In genomic region chr2:65331321-65331720, GRCm38 (mm10) we compare ENCODE assay signal across 9 mouse cellular contexts. TPM values are rescaled to one million over a fixed set of nuclear protein-coding genes. Genes with fewer than 3 reads are reported as not detected.
DNase-seq lines count a peak whose midpoint lies in the region; ATAC-seq and TF ChIP-seq lines count a peak whose summit lies in the region.
"Had no signal": no experiment of that assay in that cellular context is flagged by ENCODE, and none has a peak within 500 bp of the region (broad histone marks: within the 10 kb centered on the region; RNA-seq: fewer than 3 reads in every experiment).

No protein-coding gene starts in this region.

- no peak overlapping the region for H3K4me3 ChIP-seq in forebrain, embryonic 10.5 days
- no peak overlapping the region for H3K4me3 ChIP-seq in forebrain, embryonic 15.5 days
- H3K4me3 ChIP-seq in hindbrain, postnatal 0 days (ENCODE audit: low read length): no peak overlapping the region
- H3K4me3 ChIP-seq in stomach, postnatal 0 days (ENCODE audit: low read depth, low read length): no peak overlapping the region
- H3K4me3 ChIP-seq: lung, embryonic 15.5 days had no signal

- no peaks in the 10 kb centered on the region for H3K9me3 ChIP-seq in forebrain, embryonic 10.5 days
- no peaks in the 10 kb centered on the region for H3K9me3 ChIP-seq in forebrain, embryonic 15.5 days
- no peaks in the 10 kb centered on the region for H3K9me3 ChIP-seq in hindbrain, postnatal 0 days (ENCODE audit: low read length)
- H3K9me3 ChIP-seq in stomach, postnatal 0 days (ENCODE audit: control insufficient read depth, low read length): no peaks in the 10 kb centered on the region
- H3K9me3 ChIP-seq: lung, embryonic 15.5 days had no signal

- TF ChIP-seq EP300 in stomach, postnatal 0 days (optimal IDR thresholded peaks at IDR 0.05): no peak

- 74% methylated on average over 2 of the region's 2 CpGs for WGBS in forebrain, embryonic 10.5 days
- WGBS in forebrain, embryonic 15.5 days: 69% methylated on average over 2 of the region's 2 CpGs
- 65% methylated on average over 2 of the region's 2 CpGs for WGBS in hindbrain, postnatal 0 days
- WGBS in stomach, postnatal 0 days: 78% methylated on average over 2 of the region's 2 CpGs

- no peak overlapping the region for H3K9ac ChIP-seq in forebrain, embryonic 15.5 days (replicated peaks)
- no peak overlapping the region for H3K9ac ChIP-seq in hindbrain, postnatal 0 days (replicated peaks; ENCODE audit: low read length)
- H3K9ac ChIP-seq in stomach, postnatal 0 days (ENCODE audit: low read length): no peak overlapping the region
- H3K9ac ChIP-seq: lung, embryonic 15.5 days had no signal

- no peak for ATAC-seq in forebrain, embryonic 15.5 days (replicated peaks)
- no peak for ATAC-seq in hindbrain, postnatal 0 days
- ATAC-seq in stomach, postnatal 0 days (ENCODE audit: low FRiP score, low TSS enrichment): no peak

- H3K36me3 ChIP-seq in forebrain, embryonic 10.5 days (replicated peaks): no peaks in the 10 kb centered on the region
- no peaks in the 10 kb centered on the region for H3K36me3 ChIP-seq in forebrain, embryonic 15.5 days
- no peaks in the 10 kb centered on the region for H3K36me3 ChIP-seq in hindbrain, postnatal 0 days (ENCODE audit: insufficient read depth, low read length)
- H3K36me3 ChIP-seq in stomach, postnatal 0 days (ENCODE audit: control insufficient read depth, insufficient read depth, low read length): no peaks in the 10 kb centered on the region
- H3K36me3 ChIP-seq: lung, embryonic 15.5 days had no signal

- H3K27ac ChIP-seq in forebrain, embryonic 10.5 days: no peak overlapping the region
- H3K27ac ChIP-seq in forebrain, embryonic 15.5 days (replicated peaks): no peak overlapping the region
- H3K27ac ChIP-seq in hindbrain, postnatal 0 days: no peak overlapping the region
- no peak overlapping the region for H3K27ac ChIP-seq in stomach, postnatal 0 days (replicated peaks)
- H3K27ac ChIP-seq: lung, embryonic 15.5 days had no signal

- no peak overlapping the region for H3K4me2 ChIP-seq in forebrain, embryonic 15.5 days (replicated peaks)
- no peak overlapping the region for H3K4me2 ChIP-seq in hindbrain, postnatal 0 days (ENCODE audit: low read depth, low read length)
- H3K4me2 ChIP-seq in stomach, postnatal 0 days (replicated peaks; ENCODE audit: low read depth): no peak overlapping the region
- H3K4me2 ChIP-seq: lung, embryonic 15.5 days had no signal

- peak; percentile 63 for TF ChIP-seq CTCF in hindbrain, postnatal 0 days (IDR thresholded peaks at IDR 0.05; ENCODE audit: low read depth)
- peak; percentile 76 for TF ChIP-seq CTCF in stomach, postnatal 0 days (IDR thresholded peaks at IDR 0.05; ENCODE audit: low read depth)

- no peaks in the 10 kb centered on the region for H3K27me3 ChIP-seq in forebrain, embryonic 10.5 days (ENCODE audit: poor library complexity, severe bottlenecking)
- H3K27me3 ChIP-seq in forebrain, embryonic 15.5 days: no peaks in the 10 kb centered on the region
- H3K27me3 ChIP-seq in hindbrain, postnatal 0 days (ENCODE audit: insufficient read depth, low read length): no peaks in the 10 kb centered on the region
- no peaks in the 10 kb centered on the region for H3K27me3 ChIP-seq in stomach, postnatal 0 days (ENCODE audit: control insufficient read depth, insufficient read depth, low read length)
- H3K27me3 ChIP-seq: lung, embryonic 15.5 days had no signal

- 0 out of 2 replicates have a peak, but pooled peaks cover 3% of the 10 kb centered on the region for H3K4me1 ChIP-seq in forebrain, embryonic 10.5 days
- no peaks in the 10 kb centered on the region for H3K4me1 ChIP-seq in forebrain, embryonic 15.5 days
- H3K4me1 ChIP-seq in hindbrain, postnatal 0 days (ENCODE audit: insufficient read depth, low read length): no peaks in the 10 kb centered on the region
- H3K4me1 ChIP-seq in stomach, postnatal 0 days (replicated peaks; ENCODE audit: control insufficient read depth, insufficient read depth): no peaks in the 10 kb centered on the region
- H3K4me1 ChIP-seq: lung, embryonic 15.5 days had no signal

- DNase-seq in forebrain, embryonic 10.5 days (ENCODE audit: extremely low spot score, low spot score): peak; percentile 29
- peak; percentile 46 for DNase-seq in ovary, postnatal 14 days (ENCODE audit: low spot score)
- DNase-seq in ovary, adult 18-20 months (ENCODE audit: low spot score): no peak
- peak; percentile 9 for DNase-seq in c-Kit-positive CD71-positive TER-119-positive erythroid progenitor cells, embryonic 14.5 days (ENCODE audit: low spot score)
- peak; percentile 42 for DNase-seq in hindbrain, postnatal 0 days (ENCODE audit: low spot score)
- peak; percentile 39 to 65 for DNase-seq in lung, adult 18-20 months
- DNase-seq in stomach, postnatal 0 days (ENCODE audit: low spot score): peak; percentile 28

RNA-seq across cellular contexts. Expression of gene Slc38a11, which starts 32.5 kb away (rescaled TPM):
- polyA plus RNA-seq in forebrain, embryonic 10.5 days (2016; fragmentation: Nextera tagmentation; extraction: Ambion mirVana): 0.71 and 0.78 TPM in 2 replicates
- polyA plus RNA-seq in forebrain, embryonic 15.5 days (2015; fragmentation: Nextera tagmentation; extraction: Ambion mirVana): 0.91 and 1.2 TPM in 2 replicates
- total RNA-seq in hindbrain, postnatal 0 days (2014; rRNA removed): 4.1 and 6.0 TPM in 2 replicates
- polyA plus RNA-seq in hindbrain, postnatal 0 days (2015; fragmentation: Nextera tagmentation; extraction: Ambion mirVana): 1.5 and 1.7 TPM in 2 replicates
- polyA plus RNA-seq in stomach, postnatal 0 days (2015; fragmentation: Nextera tagmentation; extraction: Ambion mirVana): 0.34 and 0.50 TPM in 2 replicates
